Mouse (Mus musculus) limb, embryonic 13.5 days (tissue): ENCODE results near the gene Rassf10. TPM values are rescaled to one million over a fixed set of nuclear protein-coding genes. Genes with fewer than 3 reads are reported as not detected.

ENCODE experiments used
- ATAC-seq: fragments of 200-750 bp; cut with Nextera tagmentation; 2 replicates; pipeline ENCODE4 v1.8.0; 2017; ENCODE audit warnings: low read depth, moderate number of reproducible peaks, moderate TSS enrichment; ENCODE audit not compliant: low FRiP score
- H3K27ac ChIP-seq: fragments of 300-500 bp; sonication (generic); 2 replicates; pipeline ENCODE4 v1.5.1; 2015; ENCODE audit warnings: inconsistent platforms, mild to moderate bottlenecking, moderate library complexity
- H3K27me3 ChIP-seq: fragments of 300-500 bp; sonication (generic); 2 replicates; pipeline ENCODE4 v1.6.1; 2015; ENCODE audit warnings: mild to moderate bottlenecking, inconsistent platforms
- H3K36me3 ChIP-seq: fragments of 300-500 bp; sonication (generic); 2 replicates; pipeline ENCODE4 v1.6.1; 2015; ENCODE audit warnings: inconsistent platforms, mild to moderate bottlenecking, moderate library complexity
- H3K4me1 ChIP-seq: fragments of 300-500 bp; sonication (generic); 2 replicates; pipeline ENCODE4 v1.6.1; 2015; ENCODE audit warnings: inconsistent platforms
- H3K4me2 ChIP-seq: fragments of 300-500 bp; sonication (generic); replicated peaks from 2 replicates; pipeline ENCODE4 v1.6.1; 2015; ENCODE audit warnings: inconsistent platforms, mild to moderate bottlenecking, moderate library complexity
- H3K4me3 ChIP-seq: fragments of 300-500 bp; sonication (generic); 2 replicates; pipeline ENCODE4 v1.5.1; 2015; ENCODE audit warnings: moderate library complexity, mild to moderate bottlenecking, inconsistent platforms
- H3K9ac ChIP-seq: fragments of 300-500 bp; sonication (generic); 2 replicates; pipeline ENCODE4 v1.6.1; 2015; ENCODE audit warnings: mild to moderate bottlenecking, inconsistent platforms
- H3K9me3 ChIP-seq: fragments of 300-500 bp; sonication (generic); 2 replicates; pipeline ENCODE4 v1.6.1; 2016; ENCODE audit warnings: inconsistent platforms
- WGBS: fragments of 180-500 bp; shearing (Covaris S2); methylation state at CpG from one replicate; pipeline ENCODE4 v1.1.7; 2015; 5-methylcytosine and 5-hydroxymethylcytosine counted together
- polyA plus RNA-seq: library from polyadenylated mRNA; unstranded; fragments of >200 nt; fragmentation: Nextera tagmentation; extraction: Ambion mirVana; gene quantifications from 2 replicates; pipeline ENCODE4 v1.2.1, GENCODE M21; 2015

Rassf10 gene
- polyA plus RNA-seq, 1 experiment from 2014 or later = 2.3 TPM

- no peak overlapping the region for H3K4me2 ChIP-seq
- H3K4me3 ChIP-seq = no peak overlapping the region
- H3K9me3 ChIP-seq = peaks cover 9% of the 10 kb centered on the region; the same call in 1 of the 2 replicates
- H3K9ac ChIP-seq = no peak overlapping the region
- H3K4me1 ChIP-seq = peaks cover 9% of the 10 kb centered on the region; the same call in 1 of the 2 replicates
- H3K27ac ChIP-seq = no peak overlapping the region
- no peaks in the 10 kb centered on the region for H3K27me3 ChIP-seq
- 16% methylated on average over 3 of the region's 3 CpGs for WGBS
- no peaks in the 10 kb centered on the region for H3K36me3 ChIP-seq
- ATAC-seq = no peak
Observed at GRCm38 (mm10) chr7:112966786-112967185, 13.0 kb downstream of the Rassf10 start.

GRCm38 (mm10) chr7:112983316-112983715 lies 29.6 kb downstream of the Rassf10 start:
- Histone ChIP-seq H3K27ac (no peak overlapping the region), H3K9me3 (no peaks in the 10 kb centered on the region), H3K27me3 (no peaks in the 10 kb centered on the region), H3K4me1 (peaks cover 7% of the 10 kb centered on the region; the same call in 1 of the 2 replicates), H3K4me2 (no peak overlapping the region), H3K36me3 (no peaks in the 10 kb centered on the region), H3K9ac (no peak overlapping the region), H3K4me3 (no peak overlapping the region)
- WGBS = 36% methylated on average over 5 of the region's 5 CpGs
- ATAC-seq = no peak

- Histone ChIP-seq H3K4me1 (peaks cover 7% of the 10 kb centered on the region; the same call in 1 of the 2 replicates), H3K27me3 (no peaks in the 10 kb centered on the region), H3K4me2 (no peak overlapping the region), H3K9me3 (no peaks in the 10 kb centered on the region), H3K9ac (no peak overlapping the region), H3K36me3 (no peaks in the 10 kb centered on the region), H3K4me3 (no peak overlapping the region), H3K27ac (no peak overlapping the region)
- WGBS = 60% methylated on average over 17 of the region's 17 CpGs
- no peak for ATAC-seq
Observed at GRCm38 (mm10) chr7:112984704-112985577, 31.2 kb downstream of the Rassf10 start.

GRCm38 (mm10) chr7:112985578-112985949 lies 31.8 kb downstream of the Rassf10 start:
- WGBS = 55% methylated on average over 8 of the region's 8 CpGs
- no peak for ATAC-seq

GRCm38 (mm10) chr7:112992928-112993327 lies 39.2 kb downstream of the Rassf10 start:
- ATAC-seq = no peak
- H3K9me3 ChIP-seq = no peaks in the 10 kb centered on the region
- no peaks in the 10 kb centered on the region for H3K4me1 ChIP-seq
- no peaks in the 10 kb centered on the region for H3K36me3 ChIP-seq
- WGBS = 77% methylated on average over 5 of the region's 5 CpGs
- no peaks in the 10 kb centered on the region for H3K27me3 ChIP-seq
- no peak overlapping the region for H3K9ac ChIP-seq
- H3K4me2 ChIP-seq = no peak overlapping the region
- no peak overlapping the region for H3K27ac ChIP-seq
- no peak overlapping the region for H3K4me3 ChIP-seq

More at GRCm38 (mm10) chr7:112985578-112985949, 31.8 kb downstream of the Rassf10 start:
- H3K27me3 ChIP-seq = no peaks in the 10 kb centered on the region
- no peak overlapping the region for H3K9ac ChIP-seq
- no peak overlapping the region for H3K27ac ChIP-seq
- no peaks in the 10 kb centered on the region for H3K36me3 ChIP-seq
- H3K4me1 ChIP-seq = peaks cover 7% of the 10 kb centered on the region; the same call in 1 of the 2 replicates
- H3K4me2 ChIP-seq = no peak overlapping the region
- no peak overlapping the region for H3K4me3 ChIP-seq
- no peaks in the 10 kb centered on the region for H3K9me3 ChIP-seq

- WGBS = 74% methylated on average over 3 of the region's 3 CpGs
Observed at GRCm38 (mm10) chr7:113003565-113004255, 49.9 kb downstream of the Rassf10 start.

GRCm38 (mm10) chr7:113005726-113006125 lies 52.0 kb downstream of the Rassf10 start:
- Histone ChIP-seq H3K4me2 (no peak overlapping the region), H3K36me3 (no peaks in the 10 kb centered on the region), H3K4me3 (no peak overlapping the region), H3K4me1 (no peaks in the 10 kb centered on the region), H3K27me3 (no peaks in the 10 kb centered on the region), H3K9ac (no peak overlapping the region), H3K27ac (no peak overlapping the region), H3K9me3 (no peaks in the 10 kb centered on the region)
- 73% methylated on average over 6 of the region's 6 CpGs for WGBS
- ATAC-seq = 0 out of 2 replicates have a peak, but pooled peaks have one; percentile 8

More at GRCm38 (mm10) chr7:113003565-113004255, 49.9 kb downstream of the Rassf10 start:
- Histone ChIP-seq H3K36me3 (no peaks in the 10 kb centered on the region), H3K4me2 (no peak overlapping the region), H3K4me3 (no peak overlapping the region), H3K4me1 (no peaks in the 10 kb centered on the region), H3K27me3 (no peaks in the 10 kb centered on the region), H3K9me3 (no peaks in the 10 kb centered on the region), H3K27ac (no peak overlapping the region), H3K9ac (no peak overlapping the region)
- no peak for ATAC-seq
